Mouse (Mus musculus): ENCODE measurements around the gene Cyp4x1. TPM values are rescaled to one million over a fixed set of nuclear protein-coding genes. Genes with fewer than 3 reads are reported as not detected.
A peak's percentile ranks its signal among the peaks of the same experiment; 100 is the strongest.

Cyp4x1 gene
- total RNA-seq, 2 experiments from 2014 or later = not detected

- DNase-seq = no peak
- intact Hi-C loops (cut with DNase I) = no loop called here
These were observed 75.0 kb downstream of the Cyp4x1 start for GRCm38 (mm10) chr4:115058871-115059590.

GRCm38 (mm10) chr4:115058317-115058761 is 75.7 kb downstream of the Cyp4x1 start:
- no peak for DNase-seq
- intact Hi-C loops (cut with DNase I) = no loop called here

- DNase-seq = peak in 1 of 2 experiments; percentile 29
- intact Hi-C loops (cut with DNase I) = no loop called here
These were observed 76.3 kb downstream of the Cyp4x1 start for GRCm38 (mm10) chr4:115057674-115058316.

GRCm38 (mm10) chr4:115056921-115057673 is 77.0 kb downstream of the Cyp4x1 start:
- intact Hi-C loops (cut with DNase I) = no loop called here
- DNase-seq = peak; percentile 27 to 62

- intact Hi-C loops (cut with DNase I) = no loop called here
These were observed 77.6 kb downstream of the Cyp4x1 start, which contains the start of gene Tal1 for GRCm38 (mm10) chr4:115056371-115056920. Gene Tal1 (plus strand): TSS chr4:115056426.

More at GRCm38 (mm10) chr4:115056371-115056920, 77.6 kb downstream of the Cyp4x1 start, which contains the start of gene Tal1:
- peak; percentile 24 to 34 for DNase-seq

Other genes with a start within 250 kb of the Cyp4x1 start
- gene Foxd2, start 225.4 kb downstream of the Cyp4x1 start, total RNA-seq (2021) = under 1 TPM; 0.23 to 0.47 TPM
- not detected for gene Foxe3, start 208.3 kb downstream of the Cyp4x1 start, total RNA-seq (2021)
- gene Cmpk1, start 147.0 kb downstream of the Cyp4x1 start, total RNA-seq (2021) = 10 to 100 TPM; 18.1 to 20.2 TPM
- under 1 TPM; 0.10 to 0.23 TPM for gene Stil, start 134.1 kb downstream of the Cyp4x1 start, total RNA-seq (2021)
- 1 to 10 TPM; 1.2 TPM for gene Tal1, start 77.9 kb downstream of the Cyp4x1 start, total RNA-seq (2021)
- not detected for gene Pdzk1ip1, start 45.6 kb downstream of the Cyp4x1 start, total RNA-seq (2021)
- gene Cyp4a29, start 107.8 kb upstream of the Cyp4x1 start, total RNA-seq (2021) = not detected
- not detected for gene Cyp4a12a, start 164.8 kb upstream of the Cyp4x1 start, total RNA-seq (2021)

Data from gastrocnemius, postnatal 36 days (tissue).